Mouse (Mus musculus) mature B cell (primary cell): ENCODE measurements around the gene Kat14.
"Not testable (repeated sequence)": the region's sequence is repeated elsewhere in the genome, so short reads cannot be mapped to it uniquely, and the experiment has no call there.

Experiments
- in situ Hi-C: fragments of 300-500 bp; cut with MboI; formaldehyde crosslinking; loops from 2 replicates; pipeline ENCODE4 v1.14.3; 2019

The Kat14 gene

GRCm38 (mm10) chr2:144368400-144369019 is at the start of gene Kat14, which contains the start of gene Pet117:
Gene Kat14 (plus strand): TSS chr2:144368983.
Gene Pet117 (plus strand): TSS chr2:144368996.
- in situ Hi-C loops, result no loop called here

- in situ Hi-C loops, result no loop called here
Observed at GRCm38 (mm10) chr2:144324218-144324617, 44.6 kb upstream of the Kat14 start.

GRCm38 (mm10) chr2:144329451-144329850 is 39.3 kb upstream of the Kat14 start:
- in situ Hi-C loops, result no loop called here

GRCm38 (mm10) chr2:144329937-144330336 is 38.8 kb upstream of the Kat14 start:
- in situ Hi-C loops, result no loop called here

GRCm38 (mm10) chr2:144330352-144330959 is 38.3 kb upstream of the Kat14 start:
- in situ Hi-C loops, result no loop called here

GRCm38 (mm10) chr2:144330960-144331371 is 37.8 kb upstream of the Kat14 start:
- in situ Hi-C loops, result no loop called here

DNA sequence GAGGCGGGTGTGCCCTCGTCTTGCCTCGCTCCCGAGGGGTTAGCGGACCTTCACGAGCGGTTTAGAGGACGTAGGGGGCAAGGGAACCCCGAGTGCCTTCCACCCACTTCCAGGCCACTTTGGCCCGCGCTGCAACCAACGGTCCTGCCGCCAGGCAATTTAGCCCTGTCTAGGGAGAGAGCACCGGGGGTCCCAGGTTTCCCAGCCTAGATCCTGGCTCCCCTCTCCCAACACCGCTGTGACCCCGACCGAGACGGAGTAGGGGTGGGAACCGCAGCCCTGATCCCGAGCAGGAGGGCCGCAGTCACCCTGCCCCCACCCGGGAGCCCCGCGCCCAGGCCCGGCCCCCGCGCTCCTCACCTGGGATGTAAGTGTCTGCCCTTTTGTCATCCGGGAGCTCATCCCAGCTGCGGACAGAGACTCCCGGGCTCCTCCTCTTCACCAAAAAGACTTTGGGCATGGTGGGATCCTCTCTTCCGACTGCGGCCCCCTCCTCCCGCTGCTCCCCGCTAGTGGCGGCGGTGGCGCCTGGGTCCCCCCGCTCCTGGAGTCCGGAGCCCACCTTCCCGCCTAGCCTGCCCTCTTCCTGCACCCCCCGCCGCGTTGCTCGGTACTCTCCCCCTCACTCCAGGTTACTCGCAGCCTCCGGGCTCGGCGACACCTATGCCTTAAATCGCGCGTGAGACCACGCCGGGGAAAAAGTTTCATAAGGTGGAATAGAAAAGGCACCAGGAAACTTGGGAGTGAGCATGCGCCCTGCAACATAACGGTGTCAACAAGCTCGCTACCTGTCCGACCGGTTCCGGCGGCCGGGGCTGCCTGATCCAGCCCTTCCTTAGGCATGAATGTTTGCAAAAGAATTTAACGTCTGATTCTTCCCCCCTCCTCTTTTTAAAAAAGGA is 37.1 kb upstream of the Kat14 start, which contains the start of gene Ovol2:
Gene Ovol2, minus strand, starts transcription at position 746 of the 902 bp plus-strand sequence.
- in situ Hi-C loops, result no loop called here

DNA sequence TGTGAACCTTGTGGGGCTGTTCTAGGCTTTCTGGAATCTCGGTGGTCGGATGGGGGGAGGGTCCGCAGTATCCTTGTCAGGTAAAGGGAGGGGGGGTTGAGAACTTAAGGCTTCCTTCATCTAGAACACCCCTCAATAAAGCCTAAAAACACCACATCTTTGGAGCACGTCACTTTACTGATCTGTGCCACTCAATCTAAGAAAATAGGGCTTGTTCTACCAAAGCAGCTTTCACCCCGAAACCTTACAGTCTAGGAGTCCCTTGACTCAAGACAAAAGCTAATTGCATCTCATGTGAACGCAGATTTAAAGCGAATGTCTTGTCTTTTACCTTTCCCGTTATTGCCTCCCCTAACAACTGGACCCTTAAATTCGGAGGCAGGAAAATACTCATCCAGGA is 36.3 kb upstream of the Kat14 start:
- in situ Hi-C loops, result no loop called here

DNA sequence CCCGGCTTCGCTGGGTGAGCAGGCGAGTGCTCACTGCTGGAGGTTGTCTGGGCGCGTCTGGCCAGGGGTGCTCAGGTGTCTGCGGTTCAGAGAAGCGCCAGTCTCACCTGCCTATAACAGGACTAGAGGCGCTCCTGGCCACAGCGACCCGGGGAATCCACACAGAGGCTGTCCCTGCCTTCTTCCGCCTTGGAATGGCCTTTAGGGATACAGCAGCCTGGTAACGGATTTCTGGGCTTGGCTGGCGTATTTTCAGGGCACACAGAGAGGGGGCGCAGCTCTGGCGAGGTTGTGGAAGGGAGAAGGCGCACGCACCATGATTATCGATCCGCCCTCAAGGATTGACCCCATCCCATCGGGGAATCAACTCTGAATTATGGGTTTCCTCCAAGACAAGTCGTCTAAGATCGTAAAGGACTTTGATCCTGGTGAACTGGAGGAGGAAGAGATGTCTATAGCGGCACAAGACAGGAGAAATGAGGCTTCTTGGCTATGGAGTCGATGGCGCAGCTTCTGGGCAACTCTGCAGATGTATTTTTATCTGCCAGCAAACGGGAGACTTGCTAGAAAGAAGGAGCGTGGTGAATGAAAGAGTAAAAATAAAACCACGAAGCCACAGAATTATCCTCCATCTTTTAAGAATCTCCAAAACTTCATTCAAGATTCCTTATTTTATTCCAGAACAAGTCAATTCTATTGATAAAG is 35.5 kb upstream of the Kat14 start:
- in situ Hi-C loops, result no loop called here

DNA sequence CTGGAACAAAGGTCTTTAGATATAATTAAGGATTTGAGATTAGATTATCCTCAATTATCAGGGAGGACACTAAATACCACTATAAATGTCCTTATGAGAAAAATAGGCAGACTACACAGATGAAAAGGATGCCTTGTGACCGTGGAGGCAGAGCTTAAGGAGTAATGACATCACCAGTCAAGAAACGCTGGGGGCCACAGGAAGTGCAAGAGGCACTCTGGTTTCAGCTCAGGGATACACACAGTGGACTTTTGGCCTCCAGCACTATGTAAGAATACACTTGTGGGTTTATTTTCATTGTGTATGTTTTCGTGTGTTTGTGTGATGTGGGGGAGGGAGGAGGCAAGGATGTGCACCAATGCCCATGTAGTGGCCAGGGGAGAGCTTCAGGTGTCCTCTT is 31.6 kb upstream of the Kat14 start:
- in situ Hi-C loops, result no loop called here

DNA sequence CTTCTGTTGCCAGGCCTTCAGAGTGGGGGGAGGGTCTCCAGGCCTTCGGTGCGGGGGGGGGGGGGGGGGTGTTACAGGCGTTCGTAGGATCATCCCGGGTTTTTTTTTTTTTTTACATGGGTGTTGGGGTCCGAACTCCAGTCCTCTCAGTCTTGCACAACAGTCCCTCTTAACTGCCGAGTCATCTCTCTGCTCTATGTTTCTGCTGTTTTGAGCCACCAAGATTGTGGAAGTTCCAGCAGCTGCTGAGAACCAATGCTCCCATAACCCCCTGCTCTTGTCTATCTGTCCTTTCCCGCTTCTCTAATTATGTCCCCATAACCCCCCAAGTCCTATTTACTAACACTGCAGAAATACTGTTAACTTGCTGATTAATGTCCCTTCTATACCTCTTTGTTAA is 31.1 kb upstream of the Kat14 start:
- in situ Hi-C loops, result no loop called here

DNA sequence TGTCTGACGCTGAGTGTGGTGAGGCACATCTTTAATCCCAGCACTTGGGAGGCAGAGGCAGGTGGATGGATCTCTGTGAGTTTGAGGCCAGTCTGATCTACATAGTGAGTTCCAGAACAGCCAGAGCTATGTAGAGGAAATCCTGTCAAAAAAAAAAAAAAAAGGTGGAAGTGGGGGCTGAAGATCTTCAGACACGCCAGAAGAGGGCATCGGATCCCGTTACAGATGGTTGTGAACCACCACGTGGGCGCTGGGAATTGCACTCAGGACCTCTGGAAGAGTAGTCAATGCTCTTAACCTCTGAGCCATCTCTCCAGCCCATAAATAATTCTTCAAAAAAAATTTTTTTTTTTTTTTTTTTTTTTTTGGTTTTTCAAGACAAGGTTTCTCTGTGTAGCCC is 30.6 kb upstream of the Kat14 start:
- in situ Hi-C loops, result not testable (repeated sequence)

GRCm38 (mm10) chr2:144343158-144343557 is 25.6 kb upstream of the Kat14 start:
- in situ Hi-C loops, result no loop called here

- in situ Hi-C loops, result no loop called here
Observed at GRCm38 (mm10) chr2:144348525-144348924, 20.3 kb upstream of the Kat14 start.

- in situ Hi-C loops, result no loop called here
Observed at GRCm38 (mm10) chr2:144352843-144353242, 15.9 kb upstream of the Kat14 start.

DNA sequence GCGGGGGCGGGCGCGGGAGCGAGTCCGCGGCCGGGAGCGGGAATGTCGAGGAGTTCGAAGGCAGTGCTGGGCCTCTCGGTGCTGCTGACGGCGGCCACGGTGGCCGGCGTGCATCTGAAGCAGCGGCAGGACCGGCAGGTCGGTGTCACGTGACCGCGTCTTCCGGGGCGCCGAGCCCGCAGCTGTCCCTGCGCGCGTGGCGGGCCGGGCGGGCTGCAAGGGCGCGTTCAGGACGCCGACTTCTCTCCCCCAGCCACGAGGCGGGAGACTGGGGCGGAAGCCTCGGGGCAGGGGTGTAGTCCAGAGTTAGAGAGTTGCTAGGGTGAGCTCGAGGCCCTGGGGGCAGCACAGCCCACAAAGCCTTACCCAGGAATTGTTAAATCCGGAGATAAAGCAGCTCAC is 238 bp downstream of the Kat14 start:
- in situ Hi-C loops, result no loop called here

GRCm38 (mm10) chr2:144369511-144369910 is 728 bp downstream of the Kat14 start:
- in situ Hi-C loops, result no loop called here

GRCm38 (mm10) chr2:144371566-144371965 is 2.8 kb downstream of the Kat14 start:
- in situ Hi-C loops, result no loop called here

GRCm38 (mm10) chr2:144373063-144373462 is 4.3 kb downstream of the Kat14 start:
- in situ Hi-C loops, result no loop called here

DNA sequence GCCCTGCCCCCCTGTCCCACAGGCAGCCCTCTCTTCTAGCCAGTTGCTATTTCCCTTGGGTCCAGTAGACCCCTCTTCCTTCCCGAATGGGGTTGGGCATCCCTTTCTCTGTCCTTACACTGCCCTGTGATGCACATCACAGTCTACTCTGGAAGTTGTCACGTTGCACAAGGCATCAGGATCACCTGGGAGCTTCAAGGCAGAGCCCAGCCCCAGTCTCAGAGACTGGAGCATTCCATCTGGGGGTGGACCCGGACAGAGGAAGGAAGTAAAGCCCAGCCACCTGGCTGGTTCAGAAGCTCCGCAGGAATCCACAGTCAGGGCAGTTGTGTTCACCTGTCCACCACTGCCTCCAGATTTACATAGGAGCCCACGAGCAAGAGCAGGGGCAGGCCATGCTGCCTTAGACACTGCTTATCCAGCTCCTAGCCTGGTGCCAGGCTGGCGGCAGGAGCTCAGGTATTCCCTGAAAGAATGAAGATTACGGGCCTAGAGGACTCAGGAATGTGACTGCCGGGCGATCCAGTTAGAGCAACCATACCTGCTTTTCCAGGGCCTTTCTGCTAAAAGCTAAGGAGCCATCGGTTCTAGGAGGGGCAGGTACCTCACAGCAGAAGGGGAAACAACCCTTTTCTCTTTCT is 6.4 kb downstream of the Kat14 start:
- in situ Hi-C loops, result no loop called here

DNA sequence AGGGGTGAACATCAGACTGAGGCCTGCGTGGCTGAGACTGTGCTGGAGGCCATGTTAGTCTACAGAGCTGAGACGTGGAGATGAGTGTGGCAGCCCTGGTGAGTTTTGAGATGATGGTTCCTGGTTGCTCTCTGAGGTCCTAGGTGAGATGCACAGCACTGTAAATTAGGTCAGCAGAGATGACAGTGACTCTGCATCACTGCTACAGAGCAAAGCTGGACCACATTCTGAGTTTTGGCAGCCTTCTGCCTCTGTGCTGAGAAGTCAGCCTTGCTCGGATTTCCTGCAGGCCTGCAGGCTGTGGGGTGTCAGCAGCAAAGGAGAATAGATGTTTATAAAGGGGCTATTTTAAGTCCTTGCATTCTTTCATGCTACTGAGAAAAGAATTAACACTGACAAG is 12.5 kb downstream of the Kat14 start:
- in situ Hi-C loops, result no loop called here

- in situ Hi-C loops, result no loop called here
Observed at GRCm38 (mm10) chr2:144381741-144382140, 13.0 kb downstream of the Kat14 start.
